Mouse (Mus musculus): ENCODE data around the gene Hgfac. TPM values are rescaled to one million over a fixed set of nuclear protein-coding genes. Genes with fewer than 3 reads are reported as not detected.

Gene Hgfac
- polyA plus RNA-seq, 1 experiment from 2014 or later = not detected

DNA sequence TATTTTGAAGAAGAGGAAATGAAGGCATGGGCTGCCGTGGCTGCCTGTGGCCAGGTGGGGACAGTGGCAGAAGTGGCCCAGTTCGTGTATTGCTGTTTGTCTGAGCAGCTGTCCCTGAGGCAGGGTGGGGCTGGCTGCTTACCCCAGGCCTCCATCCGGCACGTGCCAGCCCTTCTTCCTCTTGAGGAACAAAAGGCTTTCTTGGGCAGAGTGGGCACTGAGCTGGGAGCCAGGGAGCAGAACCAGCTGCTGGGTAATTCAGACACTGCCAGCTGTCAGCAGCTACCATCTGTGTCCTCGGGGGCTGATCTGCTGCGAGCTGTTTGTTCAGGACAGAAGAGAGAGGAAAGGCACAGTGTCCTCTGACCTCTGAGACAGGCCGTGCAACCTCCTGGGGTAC, 29.6 kb downstream of the Hgfac start:
- peak; percentile 79 for ATAC-seq
- Histone ChIP-seq H3K27me3 (replicated peaks; ENCODE audit: control insufficient read depth, insufficient read depth, low read length) (no peaks in the 10 kb centered on the region), H3K27ac (ENCODE audit: low read depth, low read length) (peak overlapping the region; percentile 27; the same call in 1 of the 2 replicates), H3K9me3 (replicated peaks; ENCODE audit: control insufficient read depth, low read length) (no peaks in the 10 kb centered on the region), H3K36me3 (ENCODE audit: control insufficient read depth, insufficient read depth, low read length) (no peaks in the 10 kb centered on the region), H3K4me3 (ENCODE audit: low read depth, low read length) (no peak overlapping the region), H3K9ac (ENCODE audit: low read length) (no peak overlapping the region), H3K4me2 (ENCODE audit: low read length) (no peak overlapping the region), H3K4me1 (ENCODE audit: control insufficient read depth, insufficient read depth, low read length) (0 out of 2 replicates have a peak, but pooled peaks cover 4% of the 10 kb centered on the region)
- DNase-seq (ENCODE audit: low spot score) = peak; percentile 60
- 57% methylated on average over 7 of the region's 7 CpGs for WGBS

DNA sequence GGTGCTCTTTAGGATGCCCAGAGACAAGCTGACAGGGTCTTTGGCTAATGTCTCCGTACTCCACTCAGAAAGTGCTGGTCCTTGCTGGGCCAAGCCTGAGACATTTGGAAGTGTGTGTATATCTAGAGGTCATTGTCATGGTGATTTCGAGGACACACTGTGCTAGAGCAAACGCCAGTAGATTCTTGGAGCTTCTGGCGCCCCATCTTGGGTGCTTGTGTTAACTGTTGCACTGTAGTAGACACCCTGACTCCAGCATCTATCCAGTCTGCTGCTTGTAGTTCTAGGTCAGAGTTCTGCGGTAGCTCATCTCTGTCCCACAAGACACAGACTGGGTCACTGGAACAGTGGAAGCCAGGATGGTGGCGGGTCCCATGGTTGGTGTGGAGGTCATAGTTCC, 30.5 kb downstream of the Hgfac start:
- 92% methylated on average over 6 of the region's 6 CpGs for WGBS
- no peaks in the 10 kb centered on the region for H3K27me3 ChIP-seq (replicated peaks; ENCODE audit: control insufficient read depth, insufficient read depth, low read length)
- DNase-seq (ENCODE audit: low spot score) = no peak

DNA sequence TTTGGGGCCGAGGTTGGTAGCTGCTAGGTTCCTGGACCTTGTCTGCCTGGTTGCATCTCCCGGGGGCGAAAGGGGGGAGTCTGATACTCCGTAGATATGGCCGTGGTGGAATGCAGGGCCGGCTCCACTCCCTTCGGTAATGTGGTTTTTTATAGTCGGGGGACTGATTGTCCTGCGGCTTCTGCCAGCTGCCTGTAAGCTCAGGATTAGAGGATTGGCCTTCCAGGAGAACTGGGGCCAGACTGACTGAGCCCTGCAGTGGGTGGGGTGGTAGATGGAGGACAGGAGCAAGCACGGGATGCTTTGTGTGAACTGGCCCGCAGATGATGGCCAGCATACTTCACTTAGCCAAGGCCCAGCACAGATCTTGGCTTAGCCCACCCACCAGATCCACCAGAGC, 31.9 kb downstream of the Hgfac start:
- Histone ChIP-seq H3K4me2 (ENCODE audit: low read length) (no peak overlapping the region), H3K27me3 (replicated peaks; ENCODE audit: control insufficient read depth, insufficient read depth, low read length) (no peaks in the 10 kb centered on the region), H3K4me1 (ENCODE audit: control insufficient read depth, insufficient read depth, low read length) (0 out of 2 replicates have a peak, but pooled peaks cover 4% of the 10 kb centered on the region), H3K27ac (ENCODE audit: low read depth, low read length) (no peak overlapping the region), H3K9me3 (replicated peaks; ENCODE audit: control insufficient read depth, low read length) (no peaks in the 10 kb centered on the region), H3K9ac (ENCODE audit: low read length) (no peak overlapping the region), H3K4me3 (ENCODE audit: low read depth, low read length) (no peak overlapping the region), H3K36me3 (ENCODE audit: control insufficient read depth, insufficient read depth, low read length) (no peaks in the 10 kb centered on the region)
- ATAC-seq (no peak), DNase-seq (ENCODE audit: low spot score) (no peak)
- 87% methylated on average over 11 of the region's 11 CpGs for WGBS

More for the DNA sequence above, 30.5 kb downstream of the Hgfac start:
- Histone ChIP-seq H3K27ac (ENCODE audit: low read depth, low read length) (no peak overlapping the region), H3K9me3 (replicated peaks; ENCODE audit: control insufficient read depth, low read length) (no peaks in the 10 kb centered on the region), H3K4me2 (ENCODE audit: low read length) (no peak overlapping the region), H3K4me3 (ENCODE audit: low read depth, low read length) (no peak overlapping the region), H3K36me3 (ENCODE audit: control insufficient read depth, insufficient read depth, low read length) (no peaks in the 10 kb centered on the region), H3K9ac (ENCODE audit: low read length) (no peak overlapping the region), H3K4me1 (ENCODE audit: control insufficient read depth, insufficient read depth, low read length) (0 out of 2 replicates have a peak, but pooled peaks cover 4% of the 10 kb centered on the region)
- ATAC-seq = no peak

GRCm38 (mm10) chr5:35073992-35074391, 32.7 kb downstream of the Hgfac start:
- H3K27ac ChIP-seq (ENCODE audit: low read depth, low read length) = no peak overlapping the region
- H3K9ac ChIP-seq (ENCODE audit: low read length) = no peak overlapping the region
- 0 out of 2 replicates have a peak, but pooled peaks cover 4% of the 10 kb centered on the region for H3K4me1 ChIP-seq (ENCODE audit: control insufficient read depth, insufficient read depth, low read length)
- 68% methylated on average over 9 of the region's 9 CpGs for WGBS
- H3K36me3 ChIP-seq (ENCODE audit: control insufficient read depth, insufficient read depth, low read length) = no peaks in the 10 kb centered on the region
- H3K9me3 ChIP-seq (replicated peaks; ENCODE audit: control insufficient read depth, low read length) = no peaks in the 10 kb centered on the region
- no peaks in the 10 kb centered on the region for H3K27me3 ChIP-seq (replicated peaks; ENCODE audit: control insufficient read depth, insufficient read depth, low read length)
- H3K4me2 ChIP-seq (ENCODE audit: low read length) = no peak overlapping the region
- H3K4me3 ChIP-seq (ENCODE audit: low read depth, low read length) = no peak overlapping the region
- no peak for ATAC-seq
- DNase-seq (ENCODE audit: low spot score) = no peak

DNA sequence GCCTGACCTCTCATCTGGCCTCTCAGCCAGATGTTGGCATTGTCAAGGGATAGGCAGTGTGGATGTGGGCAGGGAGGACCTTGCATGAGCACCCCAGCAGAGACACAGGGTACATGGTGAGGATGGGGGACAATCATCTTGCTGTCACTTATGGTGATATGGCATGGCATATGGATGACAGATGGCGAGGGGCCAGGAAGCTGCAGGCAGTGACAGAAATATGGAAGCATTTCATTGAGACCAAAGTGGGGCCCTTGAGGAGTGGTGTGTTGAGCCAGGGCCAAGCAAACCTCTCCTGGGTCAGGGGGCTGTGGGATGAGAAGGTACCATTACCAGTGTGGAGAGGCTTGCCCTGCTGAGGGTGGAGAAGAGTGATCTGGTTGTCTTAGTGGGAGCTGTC, 35.1 kb downstream of the Hgfac start:
- Histone ChIP-seq H3K27ac (ENCODE audit: low read depth, low read length) (no peak overlapping the region), H3K4me3 (ENCODE audit: low read depth, low read length) (no peak overlapping the region), H3K9me3 (replicated peaks; ENCODE audit: control insufficient read depth, low read length) (no peaks in the 10 kb centered on the region), H3K36me3 (ENCODE audit: control insufficient read depth, insufficient read depth, low read length) (no peaks in the 10 kb centered on the region), H3K9ac (ENCODE audit: low read length) (no peak overlapping the region), H3K4me1 (ENCODE audit: control insufficient read depth, insufficient read depth, low read length) (no peaks in the 10 kb centered on the region), H3K4me2 (ENCODE audit: low read length) (no peak overlapping the region), H3K27me3 (replicated peaks; ENCODE audit: control insufficient read depth, insufficient read depth, low read length) (no peaks in the 10 kb centered on the region)
- 83% methylated on average over 1 of the region's 1 CpGs for WGBS
- DNase-seq (ENCODE audit: low spot score) = no peak
- ATAC-seq = no peak

GRCm38 (mm10) chr5:35079101-35079500, 37.8 kb downstream of the Hgfac start:
- H3K9ac ChIP-seq (ENCODE audit: low read length) = no peak overlapping the region
- H3K27ac ChIP-seq (ENCODE audit: low read depth, low read length) = no peak overlapping the region
- WGBS = 28% methylated on average over 18 of the region's 18 CpGs
- no peaks in the 10 kb centered on the region for H3K9me3 ChIP-seq (replicated peaks; ENCODE audit: control insufficient read depth, low read length)
- no peak overlapping the region for H3K4me3 ChIP-seq (ENCODE audit: low read depth, low read length)
- H3K4me1 ChIP-seq (ENCODE audit: control insufficient read depth, insufficient read depth, low read length) = no peaks in the 10 kb centered on the region
- H3K27me3 ChIP-seq (replicated peaks; ENCODE audit: control insufficient read depth, insufficient read depth, low read length) = no peaks in the 10 kb centered on the region
- DNase-seq (ENCODE audit: low spot score) (no peak), ATAC-seq (no peak)
- no peaks in the 10 kb centered on the region for H3K36me3 ChIP-seq (ENCODE audit: control insufficient read depth, insufficient read depth, low read length)
- no peak overlapping the region for H3K4me2 ChIP-seq (ENCODE audit: low read length)

- ATAC-seq = no peak
- H3K9ac ChIP-seq (ENCODE audit: low read length) = no peak overlapping the region
- no peaks in the 10 kb centered on the region for H3K27me3 ChIP-seq (replicated peaks; ENCODE audit: control insufficient read depth, insufficient read depth, low read length)
- no peak for DNase-seq (ENCODE audit: low spot score)
- no peaks in the 10 kb centered on the region for H3K4me1 ChIP-seq (ENCODE audit: control insufficient read depth, insufficient read depth, low read length)
- H3K4me3 ChIP-seq (ENCODE audit: low read depth, low read length) = no peak overlapping the region
- H3K9me3 ChIP-seq (replicated peaks; ENCODE audit: control insufficient read depth, low read length) = no peaks in the 10 kb centered on the region
- no peak overlapping the region for H3K27ac ChIP-seq (ENCODE audit: low read depth, low read length)
- 0 out of 2 replicates have a peak, but pooled peaks cover 3% of the 10 kb centered on the region for H3K36me3 ChIP-seq (ENCODE audit: control insufficient read depth, insufficient read depth, low read length)
- 77% methylated on average over 3 of the region's 3 CpGs for WGBS
- no peak overlapping the region for H3K4me2 ChIP-seq (ENCODE audit: low read length)
Measured at GRCm38 (mm10) chr5:35084913-35085312, 43.6 kb downstream of the Hgfac start.

DNA sequence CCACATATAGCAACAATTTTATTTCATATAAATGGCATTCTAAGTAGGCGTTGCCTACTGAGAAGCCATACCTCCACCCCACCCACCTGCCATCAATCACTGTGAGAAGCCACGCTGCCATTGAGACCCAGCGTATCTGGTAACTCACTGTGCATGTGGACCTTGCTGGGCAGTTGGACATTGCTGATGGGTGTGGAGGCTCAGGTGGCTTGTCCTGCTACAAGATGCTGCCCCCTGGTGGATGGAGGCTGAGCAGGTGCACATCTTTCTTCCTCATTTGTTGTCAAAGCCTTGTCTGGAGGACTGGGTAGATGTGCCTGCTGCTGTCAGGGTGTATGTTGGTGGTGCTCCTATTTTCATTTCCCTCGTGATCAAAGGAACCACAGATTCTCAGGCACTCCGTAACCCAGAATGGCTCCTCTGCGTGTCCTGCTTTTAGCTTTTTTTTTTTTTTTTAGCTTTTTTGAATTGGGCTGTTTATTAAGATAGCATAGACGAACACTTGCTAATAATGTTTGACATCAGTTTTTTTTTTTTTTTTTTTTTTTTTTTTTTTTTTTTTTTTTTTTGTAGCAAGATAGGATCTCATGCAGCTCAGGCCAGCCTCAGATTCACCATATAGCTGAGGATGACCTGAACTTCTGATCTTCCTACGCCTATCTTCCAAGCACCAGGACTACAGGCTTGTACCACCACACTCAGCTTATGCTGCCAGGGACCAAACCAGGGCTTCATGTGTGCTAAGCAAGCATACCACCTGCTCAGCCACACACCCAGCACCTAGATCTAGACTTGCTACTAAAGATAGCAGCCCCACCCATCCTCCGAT, 47.7 kb downstream of the Hgfac start:
- DNase-seq (ENCODE audit: low spot score) (peak; percentile 49), ATAC-seq (no peak)
- Histone ChIP-seq H3K36me3 (ENCODE audit: control insufficient read depth, insufficient read depth, low read length) (peaks cover 34% of the 10 kb centered on the region), H3K9me3 (replicated peaks; ENCODE audit: control insufficient read depth, low read length) (no peaks in the 10 kb centered on the region), H3K27ac (ENCODE audit: low read depth, low read length) (no peak overlapping the region), H3K9ac (ENCODE audit: low read length) (no peak overlapping the region), H3K4me3 (ENCODE audit: low read depth, low read length) (no peak overlapping the region), H3K4me2 (ENCODE audit: low read length) (no peak overlapping the region), H3K4me1 (ENCODE audit: control insufficient read depth, insufficient read depth, low read length) (no peaks in the 10 kb centered on the region), H3K27me3 (replicated peaks; ENCODE audit: control insufficient read depth, insufficient read depth, low read length) (no peaks in the 10 kb centered on the region)
- WGBS = 73% methylated on average over 9 of the region's 9 CpGs

DNA sequence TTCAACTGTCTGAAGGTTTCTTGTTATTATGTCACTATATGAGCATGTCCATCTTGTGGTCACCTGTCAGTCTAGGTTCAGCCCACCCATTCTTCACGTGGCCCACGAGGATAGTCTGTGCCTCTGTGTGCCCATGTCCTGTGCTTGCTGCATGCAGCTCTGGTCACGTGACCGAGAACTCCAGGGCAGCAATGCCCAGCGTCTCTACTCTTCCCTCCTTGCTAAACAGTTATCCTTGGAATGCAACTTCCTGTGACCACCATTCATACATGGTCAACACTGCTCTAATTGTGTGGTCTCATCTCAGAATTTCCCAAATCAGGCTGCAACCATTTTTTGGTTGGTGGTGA, 48.3 kb downstream of the Hgfac start:
- Histone ChIP-seq H3K4me3 (ENCODE audit: low read depth, low read length) (no peak overlapping the region), H3K27ac (ENCODE audit: low read depth, low read length) (no peak overlapping the region), H3K4me1 (ENCODE audit: control insufficient read depth, insufficient read depth, low read length) (no peaks in the 10 kb centered on the region), H3K4me2 (ENCODE audit: low read length) (no peak overlapping the region), H3K9me3 (replicated peaks; ENCODE audit: control insufficient read depth, low read length) (no peaks in the 10 kb centered on the region), H3K27me3 (replicated peaks; ENCODE audit: control insufficient read depth, insufficient read depth, low read length) (no peaks in the 10 kb centered on the region), H3K36me3 (ENCODE audit: control insufficient read depth, insufficient read depth, low read length) (peaks cover 38% of the 10 kb centered on the region), H3K9ac (ENCODE audit: low read length) (no peak overlapping the region)
- ATAC-seq (no peak), DNase-seq (ENCODE audit: low spot score) (no peak)
- WGBS = 86% methylated on average over 5 of the region's 5 CpGs

All from forebrain, embryonic 14.5 days (tissue).